Mouse (Mus musculus) gastrocnemius, adult 18-20 months (tissue): ENCODE data around the gene Pde11a. TPM values are rescaled to one million over a fixed set of nuclear protein-coding genes. Genes with fewer than 3 reads are reported as not detected.
A peak's percentile ranks its signal among the peaks of the same experiment; 100 is the strongest.

Experiments used
- DNase-seq: peaks from one replicate; pipeline ENCODE4 v3.0.0; 2021; ENCODE audit warnings: low spot score
- total RNA-seq, 2 experiments: library from RNA; stranded (reverse); gene quantifications; 2 replicates each; pipeline ENCODE4 v1.2.3; 2021

The Pde11a gene
- total RNA-seq, 2 experiments from 2014 or later, result 0.09 to 0.21 TPM

DNA sequence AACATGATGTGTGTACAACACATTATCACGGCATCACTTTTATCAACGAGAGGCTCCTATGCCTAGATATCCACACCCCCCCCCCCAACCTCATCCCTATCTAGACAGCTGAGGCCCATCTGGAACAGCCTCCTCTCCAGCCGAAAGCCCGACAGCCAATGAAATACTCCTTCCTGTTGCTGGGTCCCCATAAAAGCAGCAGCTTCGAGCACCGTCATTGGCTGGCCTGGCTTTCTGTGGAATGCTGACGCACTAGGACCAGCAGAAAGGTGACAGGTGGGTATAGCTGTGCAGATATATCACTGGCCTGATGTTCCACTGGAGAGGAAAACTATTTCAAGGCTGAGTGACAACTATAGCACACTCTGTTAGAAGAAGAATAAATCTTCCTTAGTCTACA is 240.7 kb downstream of the Pde11a start:
- no peak for DNase-seq

DNA sequence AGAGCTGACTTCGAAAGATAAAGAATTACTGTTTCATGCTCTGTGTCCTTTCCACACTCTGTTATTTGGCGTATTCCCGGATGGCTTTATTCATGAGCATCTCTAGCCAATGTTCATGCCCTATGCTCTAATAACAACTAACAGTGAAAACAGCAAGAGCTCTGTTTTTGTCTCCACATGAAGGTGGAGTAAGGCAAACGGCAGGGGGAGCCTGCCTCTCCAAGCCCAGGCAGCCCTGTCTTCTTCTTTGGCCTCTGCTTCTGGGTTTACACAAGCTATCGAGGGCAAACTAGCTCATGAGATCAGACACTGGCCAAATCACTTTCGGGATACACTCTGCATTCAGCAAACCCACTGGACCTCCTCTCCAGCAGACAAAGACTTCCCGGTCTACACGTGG is 241.3 kb downstream of the Pde11a start:
- DNase-seq, result no peak

DNA sequence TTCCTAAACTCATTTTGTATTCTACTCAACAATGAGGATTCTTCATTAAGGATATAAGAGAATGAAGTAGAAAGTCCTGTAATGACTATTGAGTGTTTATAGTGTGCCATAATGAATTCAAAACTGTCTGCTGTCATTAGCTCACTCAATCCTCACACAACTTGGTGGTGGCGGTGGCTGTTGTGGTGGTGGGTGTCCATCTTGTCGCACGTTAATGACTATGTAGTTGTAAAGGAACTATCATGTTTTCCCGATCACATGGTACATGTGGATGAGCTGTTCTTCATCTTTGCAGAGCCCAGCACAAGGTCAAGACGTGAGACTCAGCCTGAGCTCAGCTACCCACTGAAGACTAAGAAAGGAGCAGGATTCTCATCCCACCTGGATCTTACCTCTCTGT is 242.7 kb downstream of the Pde11a start:
- no peak for DNase-seq

DNA sequence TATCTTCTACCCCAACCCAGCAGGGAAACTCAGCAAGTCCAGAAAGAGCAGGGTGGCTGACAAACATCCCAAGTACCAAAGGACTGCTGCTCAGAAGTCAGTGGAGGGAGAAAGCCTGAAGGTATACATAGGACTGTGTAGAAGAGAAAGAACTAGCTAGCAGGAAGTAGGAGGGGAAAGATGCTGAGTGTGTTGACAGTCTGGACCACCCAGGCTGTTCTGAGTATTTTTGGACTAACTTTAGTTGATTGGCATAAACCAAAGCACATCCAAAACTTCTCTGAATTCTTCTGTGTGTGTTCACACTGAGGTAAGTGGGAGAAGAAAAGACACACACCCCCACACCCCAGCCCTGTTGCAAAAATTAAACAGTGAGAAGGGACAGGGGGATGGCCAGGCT is 248.1 kb downstream of the Pde11a start:
- no peak for DNase-seq

DNA sequence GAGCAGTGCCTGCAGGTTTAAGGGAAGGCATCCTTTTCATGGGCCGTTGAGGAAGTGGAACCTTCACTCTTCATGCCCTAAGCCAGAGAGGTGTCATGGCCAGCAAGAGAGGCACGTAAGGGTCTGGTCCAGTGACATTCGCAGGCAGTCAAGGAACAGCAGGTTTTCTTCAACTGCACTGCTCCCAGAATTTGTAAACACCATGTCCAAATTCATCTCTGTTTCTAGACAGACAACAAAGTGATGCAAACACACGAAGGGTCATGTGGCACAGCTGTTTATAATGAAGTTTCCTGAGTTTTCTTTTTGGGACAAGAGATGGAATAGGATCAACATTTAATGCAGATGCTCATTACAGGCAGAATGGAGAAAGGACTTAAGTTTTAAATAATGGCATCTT is 249.7 kb downstream of the Pde11a start:
- no peak for DNase-seq

DNA sequence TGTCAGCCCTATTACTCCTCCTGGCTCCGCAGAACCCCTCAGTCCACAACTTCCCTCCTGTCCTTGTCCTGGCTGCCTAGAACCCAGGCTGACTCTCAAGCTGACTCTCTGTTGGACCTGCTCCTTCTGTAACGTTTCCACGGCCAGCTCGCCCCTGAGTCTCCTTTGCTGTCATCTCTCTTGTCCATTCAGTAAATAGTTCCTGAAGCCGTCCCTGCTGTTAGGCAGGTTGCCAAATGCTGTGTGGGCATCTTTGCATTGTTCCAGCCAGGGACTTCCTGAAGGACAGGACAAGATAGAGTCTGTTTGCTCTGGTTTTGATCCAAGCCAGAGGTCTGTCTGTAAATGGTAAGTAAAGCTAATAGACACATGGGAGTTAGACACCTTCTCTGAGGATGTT is 250.2 kb downstream of the Pde11a start:
- peak; percentile 9 for DNase-seq

DNA sequence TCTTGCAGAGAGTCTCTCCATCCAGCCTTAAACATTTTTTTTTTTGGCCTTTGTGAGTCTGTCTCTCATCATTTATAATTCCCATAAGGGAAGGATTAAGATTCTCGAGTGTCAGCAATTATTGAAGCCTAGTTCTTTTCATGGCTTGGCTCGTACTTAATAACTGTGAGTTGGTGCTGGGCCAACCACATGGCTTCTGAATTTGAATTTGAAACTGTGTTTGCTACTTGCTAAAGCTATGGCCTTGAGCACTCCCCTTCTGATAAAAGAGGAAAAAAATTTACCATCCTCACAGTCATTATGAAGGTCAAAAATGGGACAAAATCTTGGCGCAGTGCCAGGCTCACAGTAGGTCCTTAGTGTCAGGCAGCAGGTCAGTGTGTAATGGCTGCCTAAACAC is 251.4 kb downstream of the Pde11a start:
- DNase-seq, result no peak

DNA sequence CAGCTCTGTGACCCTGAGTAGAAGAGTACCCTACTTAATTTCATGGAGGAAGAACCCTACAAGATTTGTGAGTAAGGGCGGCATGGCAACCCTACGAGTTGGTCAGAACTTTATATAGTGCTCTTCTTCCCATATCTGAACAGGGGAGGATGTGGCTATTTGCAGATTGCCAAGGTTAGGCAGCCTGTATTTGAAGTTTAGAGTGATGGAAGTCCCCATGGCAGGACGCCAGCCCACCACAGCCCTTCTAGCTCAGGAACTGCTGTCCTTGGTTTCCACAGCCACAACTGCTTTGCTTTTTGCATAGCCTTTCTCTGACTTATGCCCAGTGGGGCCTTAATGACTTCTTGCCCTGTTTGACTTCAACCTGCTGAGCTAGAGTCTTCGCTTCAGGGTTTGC is 253.6 kb downstream of the Pde11a start:
- DNase-seq, result no peak

DNA sequence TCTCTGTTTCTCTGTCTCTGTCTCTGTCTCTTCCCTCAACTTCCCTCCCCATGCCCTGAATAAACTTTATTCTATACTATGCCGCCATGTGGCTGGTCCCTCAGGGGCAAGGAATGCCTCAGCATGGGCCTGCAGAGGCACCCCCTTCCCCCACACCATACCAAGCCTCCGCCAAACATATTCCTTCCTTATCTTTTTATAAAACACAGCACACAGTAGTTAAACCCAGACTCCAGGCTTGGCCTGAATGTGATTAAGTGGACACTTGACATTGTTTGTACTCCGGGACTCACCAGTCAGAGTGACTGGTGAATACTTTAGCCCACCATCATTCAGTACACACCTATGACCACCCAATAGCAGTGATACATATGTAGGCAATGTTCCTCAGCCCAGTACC is 254.7 kb downstream of the Pde11a start:
- DNase-seq, result no peak

DNA sequence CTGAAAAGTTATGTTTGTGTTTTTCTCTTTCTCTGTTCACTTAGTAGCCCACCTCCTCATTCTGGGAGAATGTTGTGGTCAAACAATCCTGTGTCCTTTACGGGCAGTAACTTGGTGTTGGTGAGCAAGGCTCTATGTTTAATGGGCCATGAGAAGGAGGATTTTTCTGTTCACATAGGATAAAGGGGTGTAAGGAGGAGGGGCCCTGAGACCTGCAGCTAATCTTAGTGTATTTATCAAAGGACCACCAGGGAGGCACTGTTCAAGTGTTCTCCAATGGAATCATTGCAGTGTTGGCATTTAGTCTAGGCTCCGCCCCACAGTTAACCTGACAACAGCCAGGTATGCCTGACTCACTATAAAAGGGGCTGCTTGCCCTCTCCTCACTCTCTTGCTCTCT is 255.2 kb downstream of the Pde11a start:
- DNase-seq, result no peak

DNA sequence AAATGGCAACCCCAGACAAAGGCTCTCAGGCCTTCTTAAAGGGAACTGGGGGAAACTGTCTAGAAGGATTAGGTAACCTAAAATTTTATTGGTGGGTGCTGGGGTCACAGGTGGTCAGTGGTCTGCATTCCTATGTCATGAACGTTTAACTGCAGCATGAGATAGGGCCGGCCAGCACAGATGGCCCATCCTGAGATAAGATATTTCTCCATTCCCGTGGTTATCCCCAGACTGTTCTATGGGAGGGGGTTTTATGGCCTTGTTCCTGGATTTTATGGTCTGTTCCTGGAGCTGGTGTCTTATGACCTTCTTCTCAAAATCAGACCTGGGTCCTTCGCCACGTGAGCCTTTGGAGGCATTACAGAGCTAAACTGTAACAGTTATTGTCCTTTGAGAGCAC is 256.6 kb downstream of the Pde11a start:
- no peak for DNase-seq

DNA sequence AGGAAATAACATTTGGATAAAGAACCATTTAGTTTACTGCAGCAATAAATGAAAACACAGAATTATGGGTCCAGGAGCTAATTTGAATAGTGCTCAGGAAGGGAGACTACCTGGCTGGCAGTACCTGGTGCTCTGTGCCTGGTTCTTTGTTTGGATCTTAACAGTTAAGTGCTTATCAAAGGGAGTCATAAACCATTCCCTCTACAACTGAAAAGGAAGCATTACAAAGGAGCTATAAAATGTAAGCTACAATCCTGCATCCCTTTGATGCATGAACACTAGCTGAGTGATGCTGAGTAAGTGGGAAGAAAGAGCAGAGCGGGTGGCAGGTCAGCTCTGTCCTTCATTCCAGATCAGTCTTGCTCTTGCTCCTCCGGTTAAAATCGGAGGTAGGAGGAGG is 258.0 kb downstream of the Pde11a start:
- DNase-seq, result no peak

DNA sequence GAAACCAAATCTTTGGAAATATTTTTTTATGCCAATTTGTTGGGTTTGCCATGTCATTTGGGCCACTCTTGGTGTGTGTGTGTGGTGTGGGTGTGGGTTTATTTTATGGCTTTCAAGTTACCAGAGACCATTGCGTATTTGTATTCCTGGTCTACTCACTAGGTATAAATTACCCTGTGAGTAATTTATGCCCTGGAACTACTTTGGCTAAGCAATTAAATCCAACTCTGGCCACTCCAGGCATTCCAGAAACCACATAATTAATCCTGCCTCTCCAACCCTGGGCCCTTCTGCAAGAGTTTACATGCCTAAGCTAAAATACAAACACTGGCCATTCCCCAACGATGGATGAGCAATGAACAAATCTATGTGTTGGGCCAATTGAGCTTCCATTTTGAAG is 261.7 kb downstream of the Pde11a start:
- DNase-seq, result no peak

DNA sequence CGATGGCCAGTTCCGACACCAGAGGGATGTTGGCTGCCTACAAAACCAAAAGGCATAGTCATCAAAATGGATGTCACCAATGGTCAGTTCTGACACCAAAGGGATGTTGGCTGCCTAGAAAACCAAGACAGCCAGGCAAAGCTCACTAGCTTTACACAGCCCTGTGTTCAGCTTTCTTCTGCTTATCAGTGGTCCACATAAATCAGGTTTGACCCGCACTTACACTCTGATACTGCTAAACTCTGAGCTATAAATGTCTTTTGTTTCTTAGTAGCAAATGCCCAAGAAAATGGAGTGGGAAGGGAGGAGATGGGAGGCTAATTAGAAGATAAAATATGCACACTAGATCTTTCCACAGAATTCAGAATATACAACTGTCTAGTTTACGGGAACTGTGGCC is 262.5 kb downstream of the Pde11a start:
- DNase-seq, result no peak

DNA sequence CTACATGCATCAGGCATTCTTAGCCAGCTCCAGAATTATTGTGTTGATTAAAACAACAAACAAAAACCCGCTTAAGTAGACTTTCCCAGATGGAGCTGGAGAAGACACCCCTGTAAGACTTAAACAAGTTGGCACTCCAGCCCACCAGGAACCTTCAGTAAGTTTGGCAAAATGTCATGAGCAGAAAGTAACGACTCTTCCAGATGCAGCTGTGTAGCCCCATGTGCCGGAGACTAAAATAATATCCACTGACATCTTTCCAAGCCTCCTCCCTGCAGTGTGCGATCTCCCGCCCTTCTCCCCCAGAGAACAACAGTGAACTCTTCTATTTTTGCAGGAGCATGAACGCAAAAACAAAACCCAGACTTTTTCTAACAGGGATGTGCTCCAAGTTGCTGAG is 265.5 kb downstream of the Pde11a start:
- no peak for DNase-seq

DNA sequence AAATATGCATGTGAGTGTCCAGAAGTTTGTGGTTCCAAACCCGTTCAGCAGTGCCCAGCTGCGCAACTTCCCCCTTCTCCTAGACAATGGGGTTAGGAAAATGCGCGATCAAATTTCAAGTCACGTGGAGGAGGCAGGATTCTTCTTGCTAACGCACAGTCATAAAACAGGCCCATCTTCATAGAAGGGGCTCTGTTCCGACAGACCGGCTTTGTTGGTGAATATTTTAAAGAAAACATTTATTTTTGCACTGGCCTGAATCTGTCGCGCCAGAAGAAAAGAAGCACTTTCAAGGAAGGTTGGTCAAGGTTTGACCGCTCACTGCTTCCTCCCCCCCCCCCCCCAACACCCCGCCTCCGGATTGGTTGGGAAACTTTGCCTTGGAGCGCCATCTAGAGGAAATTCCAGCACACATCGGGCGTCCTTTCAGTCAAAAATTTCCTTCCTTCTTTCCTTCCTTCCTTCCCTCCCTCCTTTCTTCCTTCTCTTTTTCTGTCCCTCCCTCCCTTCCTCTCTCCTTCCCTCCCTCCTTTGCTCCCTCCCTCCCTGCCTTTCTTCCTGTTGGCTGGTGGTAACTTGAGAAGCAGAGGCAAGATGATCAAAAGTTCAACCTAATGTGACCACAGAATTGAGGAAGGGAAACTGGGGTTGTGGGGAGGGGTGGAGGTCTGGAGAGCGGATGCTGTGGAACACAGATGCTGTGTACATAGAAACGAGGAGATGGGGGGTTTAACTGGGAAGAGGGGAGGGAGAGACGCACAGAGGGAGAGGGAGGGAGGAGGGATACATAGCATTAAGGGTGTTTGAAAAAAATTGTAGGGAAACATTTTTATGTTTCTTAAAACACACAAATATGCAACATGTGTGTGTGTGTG is 267.9 kb downstream of the Pde11a start:
- peak; percentile 56 for DNase-seq

DNA sequence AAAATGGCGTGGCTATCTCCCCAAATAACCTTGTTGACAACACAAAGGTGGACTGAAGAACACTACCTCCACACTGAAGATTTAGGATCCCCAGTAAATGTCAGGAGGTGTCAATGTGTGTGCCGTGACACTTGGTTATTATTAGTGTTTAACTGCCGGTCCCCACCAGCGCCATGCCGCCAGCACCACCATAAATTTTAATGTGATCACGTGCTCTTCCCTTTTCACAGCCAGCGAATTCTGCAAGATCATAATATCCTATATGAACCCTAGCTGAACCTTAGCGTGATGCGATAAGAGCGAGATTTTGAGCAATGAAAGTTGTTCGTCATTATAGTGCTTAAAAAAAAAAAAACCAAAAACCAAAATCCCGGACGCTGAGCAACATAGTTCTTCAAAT is 269.3 kb downstream of the Pde11a start:
- no peak for DNase-seq

DNA sequence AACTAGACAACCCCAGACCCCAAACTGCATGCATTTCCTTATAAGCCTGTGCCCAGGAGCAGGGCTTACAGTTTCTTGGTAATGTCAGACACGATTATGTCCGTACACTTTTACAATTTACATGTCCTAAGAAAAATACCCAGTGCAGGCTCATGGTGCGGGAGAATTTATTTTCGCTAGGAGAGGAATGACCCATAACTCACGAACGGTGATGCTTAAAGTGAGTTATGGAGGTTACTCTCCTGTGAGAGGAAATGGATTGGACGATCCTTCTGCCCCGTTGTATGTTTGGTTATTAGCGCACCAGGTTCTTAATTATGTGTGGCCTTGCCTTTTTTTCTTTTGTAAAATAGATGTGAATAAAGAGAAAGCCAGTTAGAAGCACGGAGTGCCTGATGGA is 270.4 kb downstream of the Pde11a start:
- DNase-seq, result no peak

DNA sequence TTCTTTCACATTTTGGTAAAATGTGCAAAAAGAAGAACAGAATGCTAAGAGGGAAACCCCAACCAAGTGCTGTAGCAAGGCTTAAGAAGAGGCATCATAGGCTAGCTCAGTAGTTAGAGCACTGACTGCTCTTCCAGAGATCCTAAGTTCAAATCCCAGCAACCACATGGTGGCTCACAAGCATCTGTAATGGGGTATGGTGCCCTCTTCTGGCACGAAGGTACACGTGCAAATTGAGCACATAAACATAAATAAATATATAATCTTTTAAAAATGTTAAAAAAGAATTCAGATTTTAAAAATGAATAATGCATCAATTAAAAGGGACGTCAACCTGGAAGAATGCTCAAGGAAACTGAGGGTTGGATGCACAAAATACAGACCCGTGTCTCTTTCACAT is 271.4 kb downstream of the Pde11a start:
- DNase-seq, result no peak

DNA sequence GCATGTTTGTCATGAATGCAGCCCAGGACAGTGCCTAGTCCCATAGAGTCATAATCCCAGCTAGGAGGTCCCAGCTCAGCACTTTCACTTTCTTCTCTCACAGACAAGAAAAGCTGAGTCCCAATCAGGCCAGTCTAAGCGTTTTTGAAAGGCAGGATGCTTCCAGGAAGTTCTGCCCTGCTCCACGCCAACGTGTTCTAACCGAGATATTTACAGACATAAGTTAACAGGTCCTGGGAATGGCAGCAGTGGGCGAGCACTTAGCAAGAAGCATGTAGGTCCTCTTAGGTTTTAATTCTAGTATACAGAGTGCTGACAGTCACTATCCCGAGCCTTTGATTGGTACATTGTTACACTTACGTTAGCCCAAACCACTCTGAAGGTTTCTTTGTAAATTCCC is 273.3 kb downstream of the Pde11a start:
- no peak for DNase-seq

DNA sequence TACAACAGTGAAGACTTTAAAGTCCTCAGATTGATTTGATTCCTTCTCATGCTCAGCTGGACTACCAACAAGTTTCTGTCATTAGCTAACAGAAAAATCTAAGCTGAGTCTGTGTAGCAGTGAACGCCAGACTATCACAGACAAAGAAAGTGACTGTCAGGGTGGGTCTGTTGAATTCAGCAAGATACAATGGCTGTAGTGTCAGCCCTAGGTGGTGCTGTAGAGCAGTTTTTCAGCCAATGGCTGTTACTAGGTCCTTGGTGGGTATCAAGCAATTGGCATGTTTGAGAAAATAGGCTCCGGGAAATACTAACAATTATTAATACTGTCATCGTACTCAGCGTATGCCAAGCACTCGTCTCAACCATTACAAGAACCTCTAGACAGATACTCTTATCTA is 274.5 kb downstream of the Pde11a start:
- DNase-seq, result peak; percentile 12

DNA sequence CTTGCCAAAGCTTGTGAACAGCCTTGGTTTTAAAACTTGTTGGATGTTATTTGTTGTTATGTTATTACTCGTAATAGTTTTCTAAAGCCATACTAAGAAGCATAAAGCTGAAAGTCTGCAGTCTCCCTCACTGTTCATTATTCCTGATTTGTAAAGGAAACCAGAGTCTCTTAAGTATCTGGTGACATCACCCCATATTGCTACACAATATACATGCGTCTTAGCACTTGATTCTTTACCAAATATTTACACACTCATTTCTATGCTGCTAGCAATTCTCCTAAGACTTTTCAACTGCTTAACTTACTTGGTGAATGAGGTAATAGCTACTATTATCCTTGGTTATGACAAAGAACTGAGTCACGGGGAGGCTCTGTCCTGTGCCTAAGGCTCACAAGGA is 278.4 kb downstream of the Pde11a start:
- no peak for DNase-seq

DNA sequence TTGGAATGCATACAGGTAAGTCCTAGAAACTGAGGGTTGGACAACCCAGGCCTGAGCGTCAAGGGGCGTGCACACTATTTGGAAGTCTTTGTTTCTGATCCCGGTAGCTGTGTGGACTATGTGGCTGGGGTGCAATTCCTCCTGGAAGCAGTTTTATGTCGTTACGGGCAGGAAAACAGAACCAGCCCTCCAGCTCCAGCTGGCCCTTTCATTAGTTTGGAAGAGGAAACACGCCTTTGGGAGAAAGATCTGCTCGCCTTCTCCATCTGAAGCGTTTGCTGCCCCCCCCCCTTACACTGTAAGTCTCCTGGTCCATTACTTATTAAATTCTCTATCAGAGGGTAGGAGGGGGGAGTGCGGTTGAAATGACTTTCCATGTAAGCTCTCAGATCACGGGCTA is 279.0 kb downstream of the Pde11a start:
- no peak for DNase-seq
